Mouse (Mus musculus) forebrain, embryonic 14.5 days (tissue): ENCODE results near the gene Selenoi. TPM values are rescaled to one million over a fixed set of nuclear protein-coding genes. Genes with fewer than 3 reads are reported as not detected.

Source experiments
- ATAC-seq: fragments of 200-750 bp; cut with Nextera tagmentation; 2 replicates; pipeline ENCODE4 v1.8.0; 2017; ENCODE audit warnings: mild to moderate bottlenecking, moderate library complexity
- DNase-seq: peaks from one replicate; pipeline ENCODE4 v3.0.0-alpha.2; 2015; ENCODE audit warnings: low spot score
- H3K27ac ChIP-seq: fragments of 300-500 bp; sonication (generic); 2 replicates; pipeline ENCODE4 v1.5.1; 2014; ENCODE audit warnings: low read depth, mild to moderate bottlenecking, control low read depth, low read length, moderate library complexity
- H3K27me3 ChIP-seq: fragments of 300-500 bp; sonication (generic); replicated peaks from 2 replicates; pipeline ENCODE4 v1.6.1; 2014; ENCODE audit warnings: low read length, control low read depth, mixed read lengths; ENCODE audit not compliant: control insufficient read depth, insufficient read depth
- H3K36me3 ChIP-seq: fragments of 300-500 bp; sonication (generic); 2 replicates; pipeline ENCODE4 v1.6.1; 2014; ENCODE audit warnings: low read length, control low read depth; ENCODE audit not compliant: control insufficient read depth, insufficient read depth
- H3K4me1 ChIP-seq: fragments of 300-500 bp; sonication (generic); 2 replicates; pipeline ENCODE4 v1.6.1; 2014; ENCODE audit warnings: antibody characterized with exemption, low read length, control low read depth; ENCODE audit not compliant: control insufficient read depth, insufficient read depth
- H3K4me2 ChIP-seq: fragments of 300-500 bp; sonication (generic); 2 replicates; pipeline ENCODE4 v1.6.1; 2014; ENCODE audit warnings: mild to moderate bottlenecking, control low read depth, low read length
- H3K4me3 ChIP-seq: fragments of 300-500 bp; sonication (generic); 2 replicates; pipeline ENCODE4 v1.5.1; 2014; ENCODE audit warnings: low read depth, low read length, control low read depth
- H3K9ac ChIP-seq: fragments of 300-500 bp; sonication (generic); 2 replicates; pipeline ENCODE4 v1.6.1; 2014; ENCODE audit warnings: mild to moderate bottlenecking, low read length, control low read depth, moderate library complexity
- H3K9me3 ChIP-seq: fragments of 300-500 bp; sonication (generic); replicated peaks from 2 replicates; pipeline ENCODE4 v1.6.1; 2016; ENCODE audit warnings: low read length, control low read depth, mixed read lengths; ENCODE audit not compliant: control insufficient read depth
- WGBS: fragments of 180-500 bp; shearing (Covaris S2); extraction: QIAGEN DNeasy Blood & Tissue Kit; methylation state at CpG from one replicate; pipeline ENCODE4 v1.1.7; 2014; 5-methylcytosine and 5-hydroxymethylcytosine counted together
- polyA plus RNA-seq: library from polyadenylated mRNA; unstranded; fragments of >200 nt; fragmentation: Nextera tagmentation; extraction: Ambion mirVana; gene quantifications from 2 replicates; pipeline ENCODE4 v1.2.1, GENCODE M21; 2014

Selenoi gene
- polyA plus RNA-seq, 1 experiment from 2014 or later: 24.2 TPM

DNA sequence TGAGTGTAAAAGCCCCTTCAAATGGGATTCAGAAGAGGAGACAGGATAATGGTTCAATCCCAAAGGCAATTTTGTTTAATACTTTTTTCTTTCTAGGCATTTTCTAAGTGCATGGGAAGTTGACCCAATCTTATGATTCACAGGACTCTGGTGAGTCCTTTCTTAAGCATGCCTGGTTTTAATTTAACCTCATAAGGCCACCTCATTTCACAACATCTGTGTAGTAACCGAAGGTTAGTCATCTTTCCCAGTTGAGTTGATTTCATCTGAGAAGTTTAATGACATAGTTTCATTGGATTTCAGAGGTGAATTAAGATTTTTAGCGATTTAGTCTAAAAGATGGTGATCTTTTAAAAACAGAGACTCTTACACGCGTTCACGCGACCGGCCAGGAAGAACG, 9.7 kb upstream of the Selenoi start:
- no peak for ATAC-seq
- no peaks in the 10 kb centered on the region for H3K36me3 ChIP-seq
- no peak overlapping the region for H3K27ac ChIP-seq
- no peak overlapping the region for H3K4me3 ChIP-seq
- DNase-seq: no peak
- no peaks in the 10 kb centered on the region for H3K27me3 ChIP-seq
- no peak overlapping the region for H3K4me2 ChIP-seq
- H3K9ac ChIP-seq: no peak overlapping the region
- no peaks in the 10 kb centered on the region for H3K9me3 ChIP-seq
- H3K4me1 ChIP-seq: no peaks in the 10 kb centered on the region
- WGBS: over 99% methylated on average over 8 of the region's 8 CpGs

DNA sequence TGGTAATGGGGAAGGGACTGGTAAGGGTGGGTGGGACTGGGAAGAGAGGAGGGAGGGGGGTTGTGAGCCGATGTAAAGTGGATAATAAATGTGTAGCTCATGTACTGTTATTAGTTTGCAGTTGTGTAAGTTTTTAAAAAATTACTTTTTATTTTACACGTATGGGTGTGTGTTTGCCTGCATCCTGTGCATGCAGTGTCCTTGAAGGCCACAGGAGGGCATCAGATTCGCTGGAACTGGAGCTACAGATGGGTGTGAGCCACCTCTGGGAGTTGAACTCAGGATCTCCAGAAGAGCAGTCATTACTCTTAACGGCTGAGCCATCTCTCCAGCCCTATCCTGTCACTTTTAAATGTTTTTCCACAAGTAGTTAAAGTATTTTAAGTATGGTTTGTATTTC, 1.5 kb upstream of the Selenoi start:
- Histone ChIP-seq H3K4me2 (no peak overlapping the region), H3K27me3 (no peaks in the 10 kb centered on the region), H3K36me3 (0 out of 2 replicates have a peak, but pooled peaks cover 2% of the 10 kb centered on the region), H3K4me1 (peaks cover 21% of the 10 kb centered on the region), H3K9ac (no peak overlapping the region), H3K27ac (no peak overlapping the region), H3K9me3 (no peaks in the 10 kb centered on the region), H3K4me3 (no peak overlapping the region)
- ATAC-seq (no peak), DNase-seq (no peak)
- 85% methylated on average over 4 of the region's 4 CpGs for WGBS

DNA sequence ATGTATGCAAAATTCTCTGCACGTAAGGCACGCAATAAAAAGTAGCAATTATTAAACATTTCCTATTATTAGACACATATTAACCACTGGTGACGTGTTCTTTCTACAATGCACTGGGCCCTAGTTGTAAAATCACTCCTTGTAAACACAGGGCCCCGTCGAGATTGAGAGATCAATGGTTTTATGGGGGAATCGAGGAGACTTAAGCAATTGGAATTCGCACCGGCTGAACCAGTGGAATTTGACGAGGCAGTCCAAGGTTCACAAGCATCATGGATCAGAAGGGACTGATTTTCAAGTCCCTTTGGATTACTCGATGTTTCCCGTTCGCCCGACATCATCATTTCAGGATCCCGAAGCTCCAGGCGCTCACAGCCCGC, 500 bp upstream of the Selenoi start:
- H3K4me3 ChIP-seq: peak overlapping the region; percentile 67
- 30% methylated on average over 16 of the region's 16 CpGs for WGBS

DNA sequence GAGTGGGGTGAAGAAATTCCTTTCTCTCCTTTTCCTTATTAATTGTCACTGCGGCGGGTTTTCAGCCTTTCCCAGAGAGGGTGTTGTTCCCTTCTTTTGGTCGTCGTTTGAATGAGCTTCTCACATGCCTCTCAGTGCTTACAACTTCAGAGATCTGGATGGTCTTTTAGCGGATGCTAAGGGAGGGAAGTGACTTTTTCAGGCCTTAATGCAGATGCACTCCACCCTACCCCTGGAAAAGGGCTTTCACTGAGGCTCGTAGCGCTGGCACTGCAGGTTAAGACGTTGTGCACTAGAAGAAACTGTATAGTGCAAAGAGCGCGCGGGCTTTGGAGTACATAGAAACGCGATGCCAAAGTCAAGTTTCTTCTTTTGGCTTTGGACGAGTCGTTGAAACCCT, 661 bp downstream of the Selenoi start:
- H3K4me2 ChIP-seq: peak overlapping the region; percentile 81
- H3K27me3 ChIP-seq: no peaks in the 10 kb centered on the region
- 0 out of 2 replicates have a peak, but pooled peaks cover 2% of the 10 kb centered on the region for H3K36me3 ChIP-seq
- peak overlapping the region; percentile 86 for H3K27ac ChIP-seq
- no peaks in the 10 kb centered on the region for H3K9me3 ChIP-seq
- H3K9ac ChIP-seq: peak overlapping the region; percentile 80
- ATAC-seq: no peak
- H3K4me3 ChIP-seq: peak overlapping the region; percentile 67
- DNase-seq: peak; percentile 44
- H3K4me1 ChIP-seq: peaks cover 21% of the 10 kb centered on the region
- WGBS: 3% methylated on average over 15 of the region's 15 CpGs

More for the DNA sequence above, 500 bp upstream of the Selenoi start:
- Histone ChIP-seq H3K27ac (peak overlapping the region; percentile 52), H3K4me1 (peaks cover 21% of the 10 kb centered on the region), H3K27me3 (no peaks in the 10 kb centered on the region), H3K9me3 (no peaks in the 10 kb centered on the region), H3K9ac (peak overlapping the region; percentile 67), H3K4me2 (peak overlapping the region; percentile 81), H3K36me3 (0 out of 2 replicates have a peak, but pooled peaks cover 2% of the 10 kb centered on the region)
- no peak for DNase-seq
- no peak for ATAC-seq

DNA sequence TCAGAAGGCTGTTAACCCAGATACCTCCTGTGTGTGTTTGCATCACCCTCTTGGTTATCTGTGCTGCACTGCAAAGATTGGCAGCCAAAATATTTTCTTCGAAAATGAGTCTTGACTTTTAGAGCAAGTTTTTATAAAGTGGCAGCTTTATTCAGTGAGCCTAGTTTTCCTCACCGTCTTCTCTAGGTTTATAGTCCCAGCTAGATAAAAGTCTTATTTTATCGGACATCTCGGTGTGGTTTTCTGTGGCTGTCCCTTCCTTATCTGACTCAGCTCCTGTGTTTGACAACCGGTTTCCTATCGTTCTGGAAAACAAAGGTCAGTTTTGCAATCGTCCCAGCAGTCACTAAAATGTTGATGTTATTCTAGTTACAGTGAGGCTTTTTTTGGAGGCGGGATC, 1.6 kb downstream of the Selenoi start:
- H3K9ac ChIP-seq: peak overlapping the region; percentile 80
- ATAC-seq (no peak), DNase-seq (no peak)
- H3K9me3 ChIP-seq: no peaks in the 10 kb centered on the region
- no peak overlapping the region for H3K27ac ChIP-seq
- 74% methylated on average over 8 of the region's 8 CpGs for WGBS
- no peaks in the 10 kb centered on the region for H3K27me3 ChIP-seq
- H3K36me3 ChIP-seq: 0 out of 2 replicates have a peak, but pooled peaks cover 2% of the 10 kb centered on the region
- peaks cover 21% of the 10 kb centered on the region for H3K4me1 ChIP-seq
- H3K4me3 ChIP-seq: peak overlapping the region; percentile 67
- peak overlapping the region; percentile 81 for H3K4me2 ChIP-seq

DNA sequence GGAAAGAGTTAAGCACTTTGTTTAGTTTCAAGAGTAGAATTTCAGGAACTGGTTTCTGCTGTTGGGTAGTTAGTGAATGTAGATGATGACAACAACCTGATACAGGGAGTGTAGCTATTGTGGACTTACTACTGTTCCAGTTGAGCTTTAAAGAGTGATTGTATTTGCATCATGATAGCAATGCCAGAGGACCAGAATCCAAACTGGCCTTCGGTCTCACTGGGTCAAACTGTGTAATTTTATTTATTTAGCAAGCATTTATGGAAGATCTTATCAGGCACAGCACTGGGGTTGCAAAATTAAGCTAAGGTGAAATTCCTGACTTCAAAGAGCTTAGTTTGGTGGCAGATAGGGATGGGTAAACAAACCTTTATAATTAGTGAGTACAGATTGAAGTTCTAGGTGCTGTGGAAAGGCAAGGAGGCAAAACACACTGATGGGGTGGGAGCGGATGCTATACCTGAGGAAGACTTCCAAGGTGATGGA, 3.3 kb downstream of the Selenoi start:
- WGBS: 95% methylated on average over 2 of the region's 2 CpGs
- ATAC-seq (no peak), DNase-seq (no peak)
- no peak overlapping the region for H3K27ac ChIP-seq
- no peak overlapping the region for H3K4me3 ChIP-seq
- no peak overlapping the region for H3K4me2 ChIP-seq
- no peaks in the 10 kb centered on the region for H3K9me3 ChIP-seq
- H3K27me3 ChIP-seq: no peaks in the 10 kb centered on the region
- H3K36me3 ChIP-seq: no peaks in the 10 kb centered on the region
- no peak overlapping the region for H3K9ac ChIP-seq
- H3K4me1 ChIP-seq: peaks cover 21% of the 10 kb centered on the region

DNA sequence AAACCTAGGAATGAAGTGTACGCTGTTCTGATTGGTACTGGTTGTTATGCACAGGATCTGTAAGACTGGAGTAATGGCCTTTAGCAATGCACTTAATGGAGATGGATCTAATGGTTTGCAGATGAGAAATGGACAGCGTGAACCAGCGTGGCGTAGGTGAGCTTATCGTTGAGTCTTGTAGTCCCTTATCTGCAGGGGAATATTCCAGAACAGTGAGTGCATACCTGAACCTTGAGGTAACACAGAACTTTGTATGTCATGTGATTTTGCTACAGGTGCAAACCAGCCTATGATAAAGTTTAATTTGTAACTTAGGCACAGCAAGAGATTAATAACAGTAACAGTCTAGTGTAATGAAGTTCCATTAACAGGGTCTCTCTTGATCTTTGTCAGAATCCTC, 6.2 kb downstream of the Selenoi start:
- H3K9me3 ChIP-seq: no peaks in the 10 kb centered on the region
- no peak overlapping the region for H3K9ac ChIP-seq
- no peak overlapping the region for H3K4me2 ChIP-seq
- peaks cover 13% of the 10 kb centered on the region for H3K4me1 ChIP-seq
- H3K27me3 ChIP-seq: no peaks in the 10 kb centered on the region
- no peaks in the 10 kb centered on the region for H3K36me3 ChIP-seq
- DNase-seq: no peak
- H3K27ac ChIP-seq: no peak overlapping the region
- no peak overlapping the region for H3K4me3 ChIP-seq
- ATAC-seq: no peak
- 97% methylated on average over 5 of the region's 5 CpGs for WGBS

DNA sequence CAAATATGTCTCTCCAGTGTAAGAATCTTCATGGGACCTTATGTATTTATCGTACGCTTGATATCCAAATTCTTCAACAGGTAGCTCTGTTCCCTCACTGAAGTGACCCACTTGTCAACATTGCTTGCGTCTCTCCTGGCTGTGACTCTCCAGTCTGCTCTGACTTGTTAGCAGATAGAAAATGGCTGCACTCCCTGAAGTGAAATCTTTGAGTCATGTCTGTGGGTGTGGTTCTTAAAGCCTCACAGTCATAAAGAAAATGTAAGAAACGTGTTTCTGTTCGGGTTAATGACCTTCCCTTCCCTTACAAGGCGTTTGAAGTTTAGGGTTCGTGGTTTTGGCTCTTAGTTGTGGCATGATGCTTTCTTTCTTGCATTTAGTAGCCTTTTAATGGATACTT, 8.2 kb downstream of the Selenoi start:
- Histone ChIP-seq H3K4me1 (no peaks in the 10 kb centered on the region), H3K4me2 (no peak overlapping the region), H3K9ac (no peak overlapping the region), H3K27me3 (no peaks in the 10 kb centered on the region), H3K4me3 (no peak overlapping the region), H3K27ac (no peak overlapping the region), H3K36me3 (no peaks in the 10 kb centered on the region), H3K9me3 (no peaks in the 10 kb centered on the region)
- ATAC-seq: no peak
- no peak for DNase-seq
- WGBS: 95% methylated on average over 7 of the region's 7 CpGs

DNA sequence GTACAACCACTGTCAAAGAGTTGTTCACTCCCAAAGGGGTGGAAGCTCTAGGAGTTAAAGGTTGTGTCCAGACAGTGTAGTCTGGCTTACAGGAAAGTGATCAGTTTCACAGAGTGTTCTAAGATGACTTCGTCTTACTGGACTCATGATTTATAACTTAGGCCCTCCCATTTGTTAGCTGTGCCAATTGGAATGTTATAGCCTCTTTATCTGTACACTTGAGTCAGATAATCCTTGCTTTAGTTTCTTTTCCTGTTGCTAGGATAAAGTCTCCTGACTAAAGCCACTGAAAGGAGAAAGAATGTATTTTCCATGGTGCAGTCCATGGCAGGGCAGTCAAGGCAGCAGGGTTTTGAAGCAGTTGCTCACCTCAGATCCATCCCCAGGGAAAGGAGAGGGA, 10.0 kb downstream of the Selenoi start:
- Histone ChIP-seq H3K36me3 (no peaks in the 10 kb centered on the region), H3K9ac (no peak overlapping the region), H3K9me3 (no peaks in the 10 kb centered on the region), H3K4me3 (no peak overlapping the region), H3K4me1 (no peaks in the 10 kb centered on the region), H3K27ac (no peak overlapping the region), H3K4me2 (no peak overlapping the region), H3K27me3 (no peaks in the 10 kb centered on the region)
- WGBS: 78% methylated on average over 1 of the region's 1 CpGs
- DNase-seq (no peak), ATAC-seq (no peak)
